Mouse (Mus musculus) thymus, postnatal 4 days (tissue): ENCODE results near the gene Slc52a3.

Source experiments
- DNase-seq: peaks from one replicate; pipeline ENCODE4 v3.0.0; 2021

The Slc52a3 gene

GRCm38 (mm10) chr2:152048981-152049441, 52.7 kb downstream of the Slc52a3 start:
- no peak for DNase-seq

GRCm38 (mm10) chr2:152049611-152050270, 53.4 kb downstream of the Slc52a3 start:
- DNase-seq = no peak

DNA sequence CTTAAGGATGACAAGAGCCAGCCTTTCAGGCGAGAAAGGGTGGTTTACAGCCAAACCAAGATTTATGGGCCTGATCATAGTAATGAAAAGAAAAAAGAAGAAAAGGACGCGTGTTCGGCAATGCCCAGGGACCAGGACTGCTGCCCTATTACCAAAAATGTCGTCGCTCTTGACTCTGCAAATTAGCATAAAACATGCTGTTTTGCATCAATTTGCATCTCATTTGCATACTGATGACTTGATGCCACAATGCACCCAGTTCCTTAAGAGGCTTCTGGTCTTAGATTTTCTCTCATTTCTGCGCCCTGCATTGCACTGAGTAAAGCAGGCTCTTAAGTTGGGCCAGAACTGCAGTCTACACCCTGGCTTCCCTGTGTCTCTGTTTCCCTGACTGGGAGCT, 54.0 kb downstream of the Slc52a3 start:
- no peak for DNase-seq

DNA sequence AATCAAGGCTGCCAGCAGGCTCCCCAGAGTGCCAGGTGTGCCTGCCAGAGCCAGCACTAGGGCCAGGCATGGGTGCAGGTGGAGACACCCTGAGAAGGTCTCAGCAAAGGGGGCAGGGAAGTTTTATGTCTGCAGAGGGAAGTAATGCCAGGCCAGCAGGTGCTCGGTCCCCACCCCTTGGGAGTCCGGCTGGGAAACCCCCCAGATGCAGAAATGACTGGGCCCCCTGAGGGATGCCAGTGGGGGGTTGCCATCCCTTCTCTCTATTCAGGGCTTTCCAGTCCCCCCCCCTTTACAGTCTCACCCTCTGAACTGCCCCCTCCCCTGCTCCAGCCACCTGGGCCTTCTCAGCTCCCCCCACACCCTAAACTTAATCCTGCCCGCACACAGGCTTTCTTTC, 55.7 kb downstream of the Slc52a3 start:
- no peak for DNase-seq

- no peak for DNase-seq
These were observed 59.1 kb downstream of the Slc52a3 start for GRCm38 (mm10) chr2:152055406-152055805.

GRCm38 (mm10) chr2:152056368-152057251, 60.3 kb downstream of the Slc52a3 start:
- no peak for DNase-seq

- DNase-seq = no peak
These were observed 60.9 kb downstream of the Slc52a3 start for GRCm38 (mm10) chr2:152057252-152057563.
